Mouse (Mus musculus) MEL (cell line): ENCODE data around the gene Agt. TPM values are rescaled to one million over a fixed set of nuclear protein-coding genes. Genes with fewer than 3 reads are reported as not detected.

Experiments
- DNase-seq: peaks from one replicate; pipeline ENCODE4 v3.0.0; 2011; ENCODE audit warnings: low read depth, low spot score
- H3K27ac ChIP-seq: 2 replicates; pipeline ENCODE4 v1.5.1; 2012; ENCODE audit warnings: low read depth, mild to moderate bottlenecking, control low read depth, low read length, moderate library complexity; ENCODE audit not compliant: control insufficient read depth
- H3K27me3 ChIP-seq, 2 experiments: fragments of 150-350 bp in 1 of 2; sonication (generic) in 1 of 2; 2 replicates each; pipeline ENCODE4 v1.6.1; 2012; ENCODE audit warnings: low read length in 2 of 2, mild to moderate bottlenecking in 2 of 2, improper control_type of control experiment in 1 of 2, moderate library complexity in 1 of 2; ENCODE audit not compliant: insufficient read depth in 2 of 2, control insufficient read depth in 1 of 2
- H3K36me3 ChIP-seq, 2 experiments: 2 replicates each; pipeline ENCODE4 v1.6.1; 2012 to 2014; ENCODE audit warnings: low read length in 2 of 2, improper control_type of control experiment in 1 of 2, inconsistent platforms in 1 of 2, mild to moderate bottlenecking in 1 of 2; ENCODE audit not compliant: insufficient read depth in 2 of 2, control insufficient read depth in 1 of 2
- H3K4me1 ChIP-seq, 2 experiments: fragments of 150-350 bp in 1 of 2; sonication (generic) in 1 of 2; 2 replicates each; pipeline ENCODE4 v1.6.1; 2012; ENCODE audit warnings: low read length in 2 of 2, improper control_type of control experiment in 1 of 2, mild to moderate bottlenecking in 1 of 2; ENCODE audit not compliant: insufficient read depth in 2 of 2, control insufficient read depth in 1 of 2
- H3K4me3 ChIP-seq, 2 experiments: fragments of 150-350 bp in 1 of 2; sonication (generic) in 1 of 2; 2 replicates each; pipeline ENCODE4 v1.5.1; 2012; ENCODE audit warnings: low read depth in 2 of 2, low read length in 2 of 2, mild to moderate bottlenecking in 2 of 2, moderate library complexity in 2 of 2, control low read depth in 1 of 2, improper control_type of control experiment in 1 of 2; ENCODE audit not compliant: control insufficient read depth in 1 of 2, insufficient read depth in 1 of 2
- H3K79me2 ChIP-seq: 2 replicates; pipeline ENCODE4 v1.6.1; 2012; ENCODE audit warnings: mild to moderate bottlenecking, low read length, moderate library complexity; ENCODE audit not compliant: control insufficient read depth, poor library complexity, insufficient read depth
- H3K9ac ChIP-seq: 2 replicates; pipeline ENCODE4 v1.6.1; 2012; ENCODE audit warnings: low read depth, mild to moderate bottlenecking, control low read depth, low read length, moderate library complexity; ENCODE audit not compliant: control insufficient read depth, poor library complexity, severe bottlenecking
- H3K9me3 ChIP-seq: fragments of 150-350 bp; sonication (generic); replicated peaks from 2 replicates; pipeline ENCODE4 v1.6.1; 2012; ENCODE audit warnings: mild to moderate bottlenecking, low read length, improper control_type of control experiment, moderate library complexity; ENCODE audit not compliant: insufficient read depth
- CTCF ChIP-seq, 3 experiments: IDR thresholded peaks in 2 of 3; conservative IDR thresholded peaks in 1 of 3; 2 replicates each; pipeline ENCODE4 v1.5.1; 2011 to 2012; ENCODE audit warnings: low read length in 3 of 3, low read depth in 2 of 3, mild to moderate bottlenecking in 2 of 3, improper control_type of control experiment in 1 of 3, inconsistent platforms in 1 of 3, mixed read lengths in 1 of 3, moderate library complexity in 1 of 3; ENCODE audit not compliant: control insufficient read depth in 1 of 3, insufficient read depth in 1 of 3, poor library complexity in 1 of 3, severe bottlenecking in 1 of 3
- E2F4 ChIP-seq: IDR thresholded peaks from 2 replicates; pipeline ENCODE4 v1.6.1; 2011; ENCODE audit warnings: low read depth, low read length, improper control_type of control experiment, borderline replicate concordance
- EP300 ChIP-seq, 2 experiments: IDR thresholded peaks; 2 replicates each; pipeline ENCODE4 v1.6.1; 2011; ENCODE audit warnings: improper control_type of control experiment in 2 of 2, low read length in 2 of 2, low read depth in 1 of 2, mild to moderate bottlenecking in 1 of 2
- ETS1 ChIP-seq: IDR thresholded peaks from 2 replicates; pipeline ENCODE4 v1.6.1; 2012; ENCODE audit warnings: low read depth, mild to moderate bottlenecking, inconsistent platforms, low read length, improper control_type of control experiment, moderate library complexity
- GABPA ChIP-seq: IDR thresholded peaks from 2 replicates; pipeline ENCODE4 v1.6.1; 2012; ENCODE audit warnings: low read depth, mild to moderate bottlenecking, inconsistent platforms, low read length, improper control_type of control experiment, moderate library complexity
- GATA1 ChIP-seq: IDR thresholded peaks from 2 replicates; pipeline ENCODE4 v1.6.1; 2011; ENCODE audit warnings: low read depth, low read length, improper control_type of control experiment
- HCFC1 ChIP-seq: IDR thresholded peaks from 2 replicates; pipeline ENCODE4 v1.6.1; 2012; ENCODE audit warnings: low read depth, mild to moderate bottlenecking, inconsistent platforms, low read length, improper control_type of control experiment, moderate library complexity
- JUND ChIP-seq: IDR thresholded peaks from 2 replicates; pipeline ENCODE4 v1.6.1; 2011; ENCODE audit warnings: low read depth, mild to moderate bottlenecking, improper control_type of control experiment, low read length
- MAFK ChIP-seq: IDR thresholded peaks from 2 replicates; pipeline ENCODE4 v1.6.1; 2011; ENCODE audit warnings: low read depth, mild to moderate bottlenecking, low read length, improper control_type of control experiment, borderline replicate concordance
- MAX ChIP-seq: IDR thresholded peaks from 2 replicates; pipeline ENCODE4 v1.6.1; 2011; ENCODE audit warnings: low read length, improper control_type of control experiment
- MAZ ChIP-seq: IDR thresholded peaks from 2 replicates; pipeline ENCODE4 v1.6.1; 2012; ENCODE audit warnings: low read depth, mild to moderate bottlenecking, inconsistent platforms, low read length, improper control_type of control experiment
- NELFE ChIP-seq: IDR thresholded peaks from 2 replicates; pipeline ENCODE4 v1.6.1; 2011; ENCODE audit warnings: low read depth, low read length, improper control_type of control experiment
- NRF1 ChIP-seq: IDR thresholded peaks from 2 replicates; pipeline ENCODE4 v1.6.1; 2014; ENCODE audit warnings: low read depth, mild to moderate bottlenecking, inconsistent platforms, low read length, improper control_type of control experiment, moderate library complexity; ENCODE audit not compliant: poor library complexity, insufficient read depth, severe bottlenecking
- POLR2A ChIP-seq, 2 experiments: IDR thresholded peaks; 2 replicates each; pipeline ENCODE4 v1.6.1; 2011 to 2012; ENCODE audit warnings: low read length in 2 of 2, mild to moderate bottlenecking in 2 of 2, control low read depth in 1 of 2, improper control_type of control experiment in 1 of 2, low read depth in 1 of 2, moderate library complexity in 1 of 2; ENCODE audit not compliant: control insufficient read depth in 1 of 2, insufficient read depth in 1 of 2, poor library complexity in 1 of 2
- POLR2AphosphoS5 ChIP-seq: IDR thresholded peaks from 2 replicates; pipeline ENCODE4 v1.6.1; 2012; ENCODE audit warnings: low read depth, borderline replicate concordance, mild to moderate bottlenecking, inconsistent platforms, low read length, moderate library complexity, mixed read lengths
- RAD21 ChIP-seq: IDR thresholded peaks from 2 replicates; pipeline ENCODE4 v1.6.1; 2011; ENCODE audit warnings: mild to moderate bottlenecking, low read depth, low read length, improper control_type of control experiment
- SMC3 ChIP-seq: IDR thresholded peaks from 2 replicates; pipeline ENCODE4 v1.6.1; 2011; ENCODE audit warnings: low read depth, low read length, improper control_type of control experiment
- TAL1 ChIP-seq: IDR thresholded peaks from 2 replicates; pipeline ENCODE4 v1.6.1; 2012; ENCODE audit warnings: mild to moderate bottlenecking, inconsistent platforms, low read length, moderate library complexity, mixed read lengths
- TCF12 ChIP-seq: IDR thresholded peaks from 2 replicates; pipeline ENCODE4 v1.6.1; 2014; ENCODE audit warnings: low read depth, mild to moderate bottlenecking, inconsistent platforms, low read length, improper control_type of control experiment, moderate library complexity
- UBTF ChIP-seq: IDR thresholded peaks from 2 replicates; pipeline ENCODE4 v1.6.1; 2012; ENCODE audit warnings: low read depth, mild to moderate bottlenecking, inconsistent platforms, low read length, improper control_type of control experiment, moderate library complexity, borderline replicate concordance; ENCODE audit not compliant: insufficient read depth
- ZKSCAN1 ChIP-seq: IDR thresholded peaks from 2 replicates; pipeline ENCODE4 v1.6.1; 2012; ENCODE audit warnings: low read depth, mild to moderate bottlenecking, inconsistent platforms, low read length, improper control_type of control experiment, moderate library complexity
- ZNF384 ChIP-seq: IDR thresholded peaks from 2 replicates; pipeline ENCODE4 v1.6.1; 2012; ENCODE audit warnings: low read depth, mild to moderate bottlenecking, inconsistent platforms, low read length, improper control_type of control experiment
- polyA plus RNA-seq, 2 experiments: library from polyadenylated mRNA; stranded (reverse) in 1 of 2; unstranded in 1 of 2; fragments of >175 nt in 1 of 2; fragments of >200 nt in 1 of 2; gene quantifications; 2 replicates each; pipeline versions ENCODE4 v1.2.1 to v1.2.4; 2012; ENCODE audit warnings: low replicate concordance in 2 of 2, low read depth in 1 of 2; ENCODE audit not compliant: insufficient read length in 2 of 2, insufficient read depth in 1 of 2, missing spikeins in 1 of 2
- total RNA-seq: library from RNA; depleted of rRNA; stranded (reverse); fragments of 300-350 nt; gene quantifications from 2 replicates; pipeline ENCODE4 v1.2.3, GENCODE M21; 2012

Agt gene
- total and polyA plus RNA-seq, 3 experiments = not detected

DNA sequence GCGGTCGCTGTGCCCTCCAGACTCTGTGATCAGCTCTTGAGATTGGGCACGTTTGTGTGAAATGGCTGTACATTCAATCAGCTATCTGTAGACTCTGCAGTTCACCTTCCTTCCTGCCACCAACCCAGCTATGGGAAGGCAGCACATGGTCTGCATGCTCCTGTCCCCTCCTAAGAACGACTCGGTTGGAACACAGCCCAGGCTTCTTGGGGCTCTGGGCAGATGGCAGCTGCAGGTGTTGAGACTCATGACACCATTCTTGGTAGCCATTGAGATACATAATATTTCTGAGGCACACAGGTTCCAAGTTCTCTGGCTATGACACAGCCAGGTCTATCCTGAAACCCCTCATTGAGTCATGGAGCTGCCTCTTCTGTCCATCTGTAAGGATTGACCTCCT lies 26.2 kb downstream of the Agt start:
- Histone ChIP-seq H3K9me3 (no peaks in the 10 kb centered on the region), H3K4me3 (no peak overlapping the region), H3K27me3 (no peaks in the 10 kb centered on the region), H3K79me2 (no peaks in the 10 kb centered on the region), H3K4me1 (no peaks in the 10 kb centered on the region), H3K9ac (no peak overlapping the region), H3K27ac (no peak overlapping the region), H3K36me3 (peaks cover 0 to 4% of the 10 kb centered on the region in 2 experiments; a peak in 2 of 4 replicates)
- no peak for DNase-seq
- TF ChIP-seq TCF12 (no peak), EP300 (IDR thresholded peaks at IDR 0.05; ENCODE audit: low read depth in 1 of 2, low read length in 2 of 2) (no peak), E2F4 (no peak), SMC3 (no peak), MAFK (no peak), GABPA (no peak), TAL1 (no peak), ETS1 (no peak), ZKSCAN1 (no peak), MAX (no peak)

DNA sequence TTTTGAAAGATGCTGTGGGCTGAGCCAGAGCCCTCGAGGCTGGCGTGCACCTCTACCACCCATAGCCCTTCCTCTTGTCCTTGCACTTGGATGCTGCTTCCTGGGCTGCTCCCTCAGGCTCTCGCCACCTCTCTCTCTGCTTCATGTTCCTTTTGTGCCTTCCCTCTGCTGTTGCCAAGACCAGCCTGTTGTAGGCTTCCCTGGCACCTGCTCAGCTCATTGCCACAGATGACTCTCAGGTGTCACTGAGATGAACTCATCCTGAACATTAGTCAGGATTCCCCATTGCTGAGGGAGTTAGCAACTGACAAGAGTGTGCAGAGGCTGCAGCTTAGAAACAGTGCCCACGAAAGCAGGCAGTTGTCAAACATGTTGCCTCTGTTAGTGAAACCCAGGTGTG lies 27.5 kb downstream of the Agt start:
- Histone ChIP-seq H3K9me3 (no peaks in the 10 kb centered on the region), H3K36me3 (peaks cover 0 to 5% of the 10 kb centered on the region in 2 experiments; a peak in 2 of 4 replicates), H3K27ac (no peak overlapping the region), H3K9ac (no peak overlapping the region), H3K79me2 (no peaks in the 10 kb centered on the region), H3K4me1 (no peaks in the 10 kb centered on the region), H3K4me3 (no peak overlapping the region), H3K27me3 (no peaks in the 10 kb centered on the region)
- TF ChIP-seq MAZ = no peak
- no peak for TF ChIP-seq ZKSCAN1
- no peak for TF ChIP-seq ZNF384
- TF ChIP-seq NELFE = no peak
- no peak for DNase-seq

DNA sequence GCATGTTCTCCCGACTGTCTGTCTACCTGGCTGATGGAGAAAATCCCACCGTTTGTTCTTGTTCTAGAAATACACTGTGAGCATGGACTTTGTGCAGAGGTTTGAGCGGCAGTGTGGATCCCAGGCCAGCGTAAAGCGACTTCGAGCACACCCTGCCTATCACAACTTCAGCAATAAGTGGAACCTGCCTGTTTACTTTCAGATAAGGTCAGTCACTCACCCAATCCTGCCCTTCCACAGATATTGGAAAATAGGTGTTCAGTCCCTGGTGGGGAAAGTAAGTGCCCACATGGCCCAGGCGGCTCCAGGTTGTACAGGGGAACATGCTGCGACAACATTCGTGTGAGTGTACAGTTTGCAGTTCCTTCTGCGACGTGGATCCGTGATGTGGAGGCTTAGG lies 28.6 kb downstream of the Agt start:
- no peak overlapping the region for H3K27ac ChIP-seq
- no peaks in the 10 kb centered on the region for H3K9me3 ChIP-seq
- H3K9ac ChIP-seq = no peak overlapping the region
- TF ChIP-seq NRF1 (no peak), TCF12 (no peak), JUND (no peak), MAZ (no peak), UBTF (no peak), POLR2AphosphoS5 (no peak), GABPA (no peak), HCFC1 (no peak), POLR2A (IDR thresholded peaks at IDR 0.05; ENCODE audit: control insufficient read depth in 1 of 2, insufficient read depth in 1 of 2, low read depth in 1 of 2, low read length in 2 of 2, poor library complexity in 1 of 2) (no peak), GATA1 (no peak), RAD21 (no peak), CTCF (IDR thresholded peaks at IDR 0.05 in 2 of 3, conservative IDR thresholded peaks at IDR 0.05 in 1 of 3; ENCODE audit: control insufficient read depth in 1 of 3, insufficient read depth in 1 of 3, low read depth in 2 of 3, low read length in 3 of 3, poor library complexity in 1 of 3, severe bottlenecking in 1 of 3) (no peak)
- H3K4me1 ChIP-seq = no peaks in the 10 kb centered on the region
- no peaks in the 10 kb centered on the region for H3K27me3 ChIP-seq
- no peak overlapping the region for H3K4me3 ChIP-seq
- H3K36me3 ChIP-seq = peaks cover 0 to 5% of the 10 kb centered on the region in 2 experiments; a peak in 2 of 4 replicates
- no peak for DNase-seq
- no peaks in the 10 kb centered on the region for H3K79me2 ChIP-seq
